Mouse (Mus musculus) R1 (cell line): ENCODE measurements at regions not wholly inside any gene's neighbourhood (a gene's known extent, or its start where the extent isn't known, plus 50 kb on each side); places are given as distances from the start of the nearest gene placed in this dataset.

Source experiments
- DNase-seq: peaks from one replicate; pipeline ENCODE4 v3.0.0-alpha.2; 2018; ENCODE audit warnings: low read depth, low spot score

- DNase-seq: no peak
Measured at GRCm38 (mm10) chr16:9113801-9114200, 283.9 kb downstream of the 1810013L24Rik start.

GRCm38 (mm10) chr16:9115548-9115947 lies 285.6 kb downstream of the 1810013L24Rik start:
- DNase-seq: no peak

- DNase-seq: peak; percentile 76
Measured at GRCm38 (mm10) chr16:9121581-9121980, 291.7 kb downstream of the 1810013L24Rik start.

GRCm38 (mm10) chr16:9132113-9132512 lies 302.2 kb downstream of the 1810013L24Rik start:
- peak; percentile 96 for DNase-seq

GRCm38 (mm10) chr16:9132778-9133177 lies 302.9 kb downstream of the 1810013L24Rik start:
- peak; percentile 100 for DNase-seq

- DNase-seq: no peak
Measured at GRCm38 (mm10) chr16:9135377-9135776, 305.5 kb downstream of the 1810013L24Rik start.

- peak; percentile 49 for DNase-seq
Measured at GRCm38 (mm10) chr16:9138552-9139224, 308.8 kb downstream of the 1810013L24Rik start.

- peak; percentile 83 for DNase-seq
Measured at GRCm38 (mm10) chr16:9139405-9139804, 309.5 kb downstream of the 1810013L24Rik start.

GRCm38 (mm10) chr16:9149209-9150135 lies 319.6 kb downstream of the 1810013L24Rik start:
- peak; percentile 94 for DNase-seq

GRCm38 (mm10) chr16:9151936-9152335 lies 322.0 kb downstream of the 1810013L24Rik start:
- DNase-seq: no peak

GRCm38 (mm10) chr16:9153501-9153900 lies 323.6 kb downstream of the 1810013L24Rik start:
- no peak for DNase-seq

GRCm38 (mm10) chr16:9165763-9166310 lies 335.9 kb downstream of the 1810013L24Rik start:
- peak; percentile 37 for DNase-seq

- no peak for DNase-seq
Measured at GRCm38 (mm10) chr16:9176402-9176801, 346.5 kb downstream of the 1810013L24Rik start.

GRCm38 (mm10) chr16:9195821-9196220 lies 365.9 kb downstream of the 1810013L24Rik start:
- DNase-seq: peak; percentile 86

GRCm38 (mm10) chr16:9198903-9199532 lies 369.1 kb downstream of the 1810013L24Rik start:
- no peak for DNase-seq

- no peak for DNase-seq
Measured at GRCm38 (mm10) chr16:9208602-9209001, 378.7 kb downstream of the 1810013L24Rik start.

- no peak for DNase-seq
Measured at GRCm38 (mm10) chr16:9211485-9211884, 381.6 kb downstream of the 1810013L24Rik start.

- DNase-seq: peak; percentile 53
Measured at GRCm38 (mm10) chr16:9215131-9215530, 385.2 kb downstream of the 1810013L24Rik start.

GRCm38 (mm10) chr16:9217361-9217760 lies 387.5 kb downstream of the 1810013L24Rik start:
- DNase-seq: no peak

- peak; percentile 52 for DNase-seq
Measured at GRCm38 (mm10) chr16:9230178-9230577, 400.3 kb downstream of the 1810013L24Rik start.

- peak; percentile 35 for DNase-seq
Measured at GRCm38 (mm10) chr16:9242099-9242498, 412.2 kb downstream of the 1810013L24Rik start.

- DNase-seq: no peak
Measured at GRCm38 (mm10) chr16:9247198-9247597, 417.3 kb downstream of the 1810013L24Rik start.
